9 mouse cellular contexts compared by ENCODE assay signal in genomic region chr12:9580041-9580905, GRCm38 (mm10). TPM values are rescaled to one million over a fixed set of nuclear protein-coding genes. Genes with fewer than 3 reads are reported as not detected.
A peak's percentile ranks its signal among the peaks of the same experiment; 100 is the strongest.
DNase-seq lines count a peak whose midpoint lies in the region; ATAC-seq lines count a peak whose summit lies in the region.
"Had no signal": no experiment of that assay in that cellular context is flagged by ENCODE, and none has a peak within 500 bp of the region (broad histone marks: within the 10 kb centered on the region; RNA-seq: fewer than 3 reads in every experiment).

No protein-coding gene starts in this region.

- 4% methylated on average over 33 of the region's 33 CpGs for WGBS in heart, embryonic 12.5 days
- WGBS in liver, embryonic 13.5 days (ENCODE audit: insufficient replicate concordance), result 2% methylated on average over 32 of the region's 33 CpGs

- no peaks in the 10 kb centered on the region for H3K9me3 ChIP-seq in heart, embryonic 12.5 days (replicated peaks)
- H3K9me3 ChIP-seq in liver, embryonic 13.5 days (replicated peaks), result no peaks in the 10 kb centered on the region

- peaks cover 20% of the 10 kb centered on the region for H3K4me1 ChIP-seq in heart, embryonic 12.5 days (replicated peaks)
- no peaks in the 10 kb centered on the region; the same call in none of the 2 replicates for H3K4me1 ChIP-seq in liver, embryonic 13.5 days (replicated peaks)

- no peak for ATAC-seq in heart, embryonic 12.5 days (ENCODE audit: insufficient number of reproducible peaks, low FRiP score)
- ATAC-seq in liver, embryonic 13.5 days (ENCODE audit: low read depth), result no peak
- ATAC-seq in inflammation-experienced regulatory T-cells, adult 6 months, result no peak

- peak overlapping the region; percentile 64 for H3K4me2 ChIP-seq in heart, embryonic 12.5 days
- H3K4me2 ChIP-seq in liver, embryonic 13.5 days, result 0 out of 2 replicates have a peak overlapping the region, but pooled peaks have one; percentile 19

- no peak overlapping the region for H3K27ac ChIP-seq in heart, embryonic 12.5 days (ENCODE audit: poor library complexity, severe bottlenecking)
- H3K27ac ChIP-seq in liver, embryonic 13.5 days, result no peak overlapping the region

- intact Hi-C loops in heart, postnatal 25 days (cut with DNase I), result no loop called here
- intact Hi-C loops in left cerebral cortex, postnatal 10 days (cut with DNase I), result no loop called here

- H3K36me3 ChIP-seq in heart, embryonic 12.5 days, result no peaks in the 10 kb centered on the region
- H3K36me3 ChIP-seq in liver, embryonic 13.5 days, result no peaks in the 10 kb centered on the region
- H3K36me3 ChIP-seq: G1E had no signal

- no peak overlapping the region for H3K9ac ChIP-seq in heart, embryonic 12.5 days
- H3K9ac ChIP-seq in liver, embryonic 13.5 days, result no peak overlapping the region

- peak overlapping the region; percentile 44 for H3K4me3 ChIP-seq in heart, embryonic 12.5 days
- no peak overlapping the region for H3K4me3 ChIP-seq in liver, embryonic 13.5 days (replicated peaks)

- DNase-seq in heart, adult 11 months, result peak; percentile 94
- DNase-seq in heart, postnatal 25 days (ENCODE audit: low spot score), result no peak
- peak; percentile 35 for DNase-seq in R1 (ENCODE audit: low read depth, low spot score)
- no peak for DNase-seq in liver, embryonic 13.5 days
- no peak for DNase-seq in adipocyte (ENCODE audit: low spot score)
- DNase-seq in left cerebral cortex, postnatal 10 days (ENCODE audit: extremely low spot score in 1 of 2, low spot score in 2 of 2), result no peak

- peaks cover 78% of the 10 kb centered on the region for H3K27me3 ChIP-seq in heart, embryonic 12.5 days (replicated peaks)
- peaks cover 92% of the 10 kb centered on the region for H3K27me3 ChIP-seq in liver, embryonic 13.5 days

RNA-seq across cellular contexts. Expression of gene Osr1, which starts 10.4 kb away (rescaled TPM):
- 1 to 10 TPM; 3.0 to 5.6 TPM for total RNA-seq in heart, postnatal 25 days (2021)
- 9.5 and 10.7 TPM in 2 replicates for polyA plus RNA-seq in heart, embryonic 12.5 days (2016; fragmentation: Nextera tagmentation; extraction: Ambion mirVana)
- 0.74 and 0.82 TPM in 2 replicates for polyA plus RNA-seq in liver, embryonic 13.5 days (2015; fragmentation: Nextera tagmentation; extraction: Ambion mirVana)
- 1 to 10 TPM; 4.1 to 4.6 TPM for total RNA-seq in left cerebral cortex, postnatal 10 days (2021)
- polyA plus RNA-seq in inflammation-experienced regulatory T-cells, adult 6 months (2017; shearing (Covaris generic)), result not detected
- total RNA-seq: G1E had no signal
- polyA plus RNA-seq: G1E had no signal

Comparison
In these comparisons a context has a peak if more than half of its experiments do, and no peak if none do; other contexts are left out.
1. DNase-seq: peak in heart, adult 11 months (single experiment) and R1 (single experiment); none in heart, postnatal 25 days (single experiment), liver, embryonic 13.5 days (single experiment), adipocyte (single experiment) and left cerebral cortex, postnatal 10 days (0 of 2).